Mouse (Mus musculus): ENCODE measurements around the gene Stk36. TPM values are rescaled to one million over a fixed set of nuclear protein-coding genes. Genes with fewer than 3 reads are reported as not detected.

Gene Stk36
- polyA plus RNA-seq, 1 experiment from 2014 or later = 23.9 TPM

- WGBS = under 1% methylated on average over 46 of the region's 48 CpGs
- peak; percentile 99 for ATAC-seq (ENCODE audit: low FRiP score)
These were observed 13.3 kb upstream of the Stk36 start, which contains the start of the genes Zfp142 and Bcs1l for GRCm38 (mm10) chr1:74587773-74588445. Gene Zfp142, minus strand, starts transcription at chr1:74588246. Gene Bcs1l, plus strand, starts transcription at chr1:74588289.

GRCm38 (mm10) chr1:74594434-74594833, 6.8 kb upstream of the Stk36 start:
- 91% methylated on average over 8 of the region's 8 CpGs for WGBS
- Histone ChIP-seq H3K4me3 (ENCODE audit: low read depth, low read length) (no peak overlapping the region), H3K36me3 (ENCODE audit: control insufficient read depth, insufficient read depth, low read length) (peaks cover 14% of the 10 kb centered on the region; the same call in 1 of the 2 replicates), H3K9ac (ENCODE audit: low read depth, low read length) (no peak overlapping the region), H3K4me1 (replicated peaks; ENCODE audit: control insufficient read depth, insufficient read depth, low read length) (no peaks in the 10 kb centered on the region), H3K4me2 (replicated peaks; ENCODE audit: low read depth, low read length) (no peak overlapping the region), H3K9me3 (ENCODE audit: control insufficient read depth, low read length) (no peaks in the 10 kb centered on the region), H3K27me3 (ENCODE audit: control insufficient read depth, insufficient read depth, low read length) (no peaks in the 10 kb centered on the region), H3K27ac (ENCODE audit: low read depth, low read length) (no peak overlapping the region)
- ATAC-seq (ENCODE audit: low FRiP score) (no peak), DNase-seq (ENCODE audit: low spot score) (no peak)

More at GRCm38 (mm10) chr1:74587773-74588445, 13.3 kb upstream of the Stk36 start, which contains the start of the genes Zfp142 and Bcs1l:
- Histone ChIP-seq H3K36me3 (ENCODE audit: control insufficient read depth, insufficient read depth, low read length) (peaks cover 7% of the 10 kb centered on the region; the same call in 1 of the 2 replicates), H3K4me2 (replicated peaks; ENCODE audit: low read depth, low read length) (peak within 1 kb of the TSS; percentile 88), H3K27me3 (ENCODE audit: control insufficient read depth, insufficient read depth, low read length) (no peaks in the 10 kb centered on the region), H3K4me3 (ENCODE audit: low read depth, low read length) (peak within 1 kb of the TSS; percentile 85), H3K9me3 (ENCODE audit: control insufficient read depth, low read length) (no peaks in the 10 kb centered on the region), H3K27ac (ENCODE audit: low read depth, low read length) (peak within 1 kb of the TSS; percentile 51), H3K9ac (ENCODE audit: low read depth, low read length) (peak within 1 kb of the TSS; percentile 87), H3K4me1 (replicated peaks; ENCODE audit: control insufficient read depth, insufficient read depth, low read length) (peaks cover 5% of the 10 kb centered on the region)
- peak; percentile 99 for DNase-seq (ENCODE audit: low spot score)

- Histone ChIP-seq H3K9me3 (ENCODE audit: control insufficient read depth, low read length) (no peaks in the 10 kb centered on the region), H3K4me1 (replicated peaks; ENCODE audit: control insufficient read depth, insufficient read depth, low read length) (peaks cover 2% of the 10 kb centered on the region; the same call in 1 of the 2 replicates), H3K27me3 (ENCODE audit: control insufficient read depth, insufficient read depth, low read length) (no peaks in the 10 kb centered on the region), H3K27ac (ENCODE audit: low read depth, low read length) (0 out of 2 replicates have a peak overlapping the region, but pooled peaks have one; percentile 24), H3K4me2 (replicated peaks; ENCODE audit: low read depth, low read length) (peak overlapping the region; percentile 78), H3K36me3 (ENCODE audit: control insufficient read depth, insufficient read depth, low read length) (no peaks in the 10 kb centered on the region), H3K9ac (ENCODE audit: low read depth, low read length) (peak overlapping the region; percentile 86), H3K4me3 (ENCODE audit: low read depth, low read length) (peak overlapping the region; percentile 84)
- DNase-seq (ENCODE audit: low spot score) (no peak), ATAC-seq (ENCODE audit: low FRiP score) (peak; percentile 75)
- WGBS = 9% methylated on average over 24 of the region's 26 CpGs
These were observed 561 bp upstream of the Stk36 start for GRCm38 (mm10) chr1:74600501-74601266.

- Histone ChIP-seq H3K9ac (ENCODE audit: low read depth, low read length) (no peak overlapping the region), H3K36me3 (ENCODE audit: control insufficient read depth, insufficient read depth, low read length) (no peaks in the 10 kb centered on the region), H3K27ac (ENCODE audit: low read depth, low read length) (no peak overlapping the region), H3K4me1 (replicated peaks; ENCODE audit: control insufficient read depth, insufficient read depth, low read length) (no peaks in the 10 kb centered on the region), H3K4me2 (replicated peaks; ENCODE audit: low read depth, low read length) (no peak overlapping the region), H3K9me3 (ENCODE audit: control insufficient read depth, low read length) (no peaks in the 10 kb centered on the region), H3K4me3 (ENCODE audit: low read depth, low read length) (no peak overlapping the region), H3K27me3 (ENCODE audit: control insufficient read depth, insufficient read depth, low read length) (no peaks in the 10 kb centered on the region)
- 90% methylated on average over 1 of the region's 1 CpGs for WGBS
- ATAC-seq (ENCODE audit: low FRiP score) = no peak
- DNase-seq (ENCODE audit: low spot score) = no peak
These were observed 22.9 kb downstream of the Stk36 start for GRCm38 (mm10) chr1:74624183-74624582.

- no peak overlapping the region for H3K9ac ChIP-seq (ENCODE audit: low read depth, low read length)
- DNase-seq (ENCODE audit: low spot score) (no peak), ATAC-seq (ENCODE audit: low FRiP score) (no peak)
- no peaks in the 10 kb centered on the region for H3K9me3 ChIP-seq (ENCODE audit: control insufficient read depth, low read length)
- H3K36me3 ChIP-seq (ENCODE audit: control insufficient read depth, insufficient read depth, low read length) = no peaks in the 10 kb centered on the region
- no peak overlapping the region for H3K27ac ChIP-seq (ENCODE audit: low read depth, low read length)
- no peaks in the 10 kb centered on the region for H3K4me1 ChIP-seq (replicated peaks; ENCODE audit: control insufficient read depth, insufficient read depth, low read length)
- no peaks in the 10 kb centered on the region for H3K27me3 ChIP-seq (ENCODE audit: control insufficient read depth, insufficient read depth, low read length)
- H3K4me2 ChIP-seq (replicated peaks; ENCODE audit: low read depth, low read length) = no peak overlapping the region
- no peak overlapping the region for H3K4me3 ChIP-seq (ENCODE audit: low read depth, low read length)
- 91% methylated on average over 4 of the region's 4 CpGs for WGBS
These were observed 24.8 kb downstream of the Stk36 start for GRCm38 (mm10) chr1:74626076-74626475.

- no peak overlapping the region for H3K27ac ChIP-seq (ENCODE audit: low read depth, low read length)
- no peak for ATAC-seq (ENCODE audit: low FRiP score)
- H3K9ac ChIP-seq (ENCODE audit: low read depth, low read length) = no peak overlapping the region
- H3K4me1 ChIP-seq (replicated peaks; ENCODE audit: control insufficient read depth, insufficient read depth, low read length) = no peaks in the 10 kb centered on the region
- no peaks in the 10 kb centered on the region for H3K27me3 ChIP-seq (ENCODE audit: control insufficient read depth, insufficient read depth, low read length)
- no peak overlapping the region for H3K4me2 ChIP-seq (replicated peaks; ENCODE audit: low read depth, low read length)
- H3K9me3 ChIP-seq (ENCODE audit: control insufficient read depth, low read length) = no peaks in the 10 kb centered on the region
- 29% methylated on average over 7 of the region's 7 CpGs for WGBS
- DNase-seq (ENCODE audit: low spot score) = no peak
- H3K4me3 ChIP-seq (ENCODE audit: low read depth, low read length) = no peak overlapping the region
- H3K36me3 ChIP-seq (ENCODE audit: control insufficient read depth, insufficient read depth, low read length) = no peaks in the 10 kb centered on the region
These were observed 26.8 kb downstream of the Stk36 start for GRCm38 (mm10) chr1:74628001-74628400.

- Histone ChIP-seq H3K4me2 (replicated peaks; ENCODE audit: low read depth, low read length) (no peak overlapping the region), H3K4me3 (ENCODE audit: low read depth, low read length) (no peak overlapping the region), H3K9ac (ENCODE audit: low read depth, low read length) (no peak overlapping the region), H3K27ac (ENCODE audit: low read depth, low read length) (no peak overlapping the region), H3K9me3 (ENCODE audit: control insufficient read depth, low read length) (no peaks in the 10 kb centered on the region), H3K36me3 (ENCODE audit: control insufficient read depth, insufficient read depth, low read length) (no peaks in the 10 kb centered on the region), H3K4me1 (replicated peaks; ENCODE audit: control insufficient read depth, insufficient read depth, low read length) (no peaks in the 10 kb centered on the region), H3K27me3 (ENCODE audit: control insufficient read depth, insufficient read depth, low read length) (no peaks in the 10 kb centered on the region)
- DNase-seq (ENCODE audit: low spot score) = no peak
- ATAC-seq (ENCODE audit: low FRiP score) = no peak
- WGBS = 86% methylated on average over 4 of the region's 4 CpGs
These were observed 31.5 kb downstream of the Stk36 start for GRCm38 (mm10) chr1:74632734-74633133.

- H3K27ac ChIP-seq (ENCODE audit: low read depth, low read length) = no peak overlapping the region
- no peaks in the 10 kb centered on the region for H3K36me3 ChIP-seq (ENCODE audit: control insufficient read depth, insufficient read depth, low read length)
- no peak for DNase-seq (ENCODE audit: low spot score)
- H3K9ac ChIP-seq (ENCODE audit: low read depth, low read length) = no peak overlapping the region
- H3K4me3 ChIP-seq (ENCODE audit: low read depth, low read length) = no peak overlapping the region
- H3K4me2 ChIP-seq (replicated peaks; ENCODE audit: low read depth, low read length) = no peak overlapping the region
- no peaks in the 10 kb centered on the region for H3K27me3 ChIP-seq (ENCODE audit: control insufficient read depth, insufficient read depth, low read length)
- no peaks in the 10 kb centered on the region for H3K9me3 ChIP-seq (ENCODE audit: control insufficient read depth, low read length)
- 77% methylated on average over 2 of the region's 2 CpGs for WGBS
- H3K4me1 ChIP-seq (replicated peaks; ENCODE audit: control insufficient read depth, insufficient read depth, low read length) = no peaks in the 10 kb centered on the region
- no peak for ATAC-seq (ENCODE audit: low FRiP score)
These were observed 42.3 kb downstream of the Stk36 start for GRCm38 (mm10) chr1:74643524-74643923.
